Mouse (Mus musculus) gastrocnemius, adult 2 months (tissue): ENCODE measurements around the gene Parvg. TPM values are rescaled to one million over a fixed set of nuclear protein-coding genes. Genes with fewer than 3 reads are reported as not detected.

ENCODE experiments used
- DNase-seq: peaks from one replicate; pipeline ENCODE4 v3.0.0; 2022
- H3K27ac ChIP-seq: fragments of 200-600 bp; 2 replicates; pipeline ENCODE4 v1.8.1; 2022; ENCODE audit warnings: mild to moderate bottlenecking
- H3K4me3 ChIP-seq: fragments of 200-600 bp; 2 replicates; pipeline ENCODE4 v1.8.1; 2022; ENCODE audit warnings: mild to moderate bottlenecking, moderate library complexity
- CTCF ChIP-seq: fragments of 200-600 bp; IDR thresholded peaks from 2 replicates; pipeline ENCODE4 v1.8.1; 2022; ENCODE audit warnings: antibody characterized with exemption, mild to moderate bottlenecking, moderate library complexity
- intact Hi-C: fragments of 180-260 bp; cut with DNase I; formaldehyde crosslinking; loops from one replicate; pipeline ENCODE4 v1.15.1; 2025
- total RNA-seq, 2 experiments: library from RNA; stranded (reverse); gene quantifications; 2 replicates each; pipeline ENCODE4 v1.2.3; 2021

Gene Parvg
- total RNA-seq, 2 experiments from 2014 or later = 0.53 to 0.54 TPM

DNA sequence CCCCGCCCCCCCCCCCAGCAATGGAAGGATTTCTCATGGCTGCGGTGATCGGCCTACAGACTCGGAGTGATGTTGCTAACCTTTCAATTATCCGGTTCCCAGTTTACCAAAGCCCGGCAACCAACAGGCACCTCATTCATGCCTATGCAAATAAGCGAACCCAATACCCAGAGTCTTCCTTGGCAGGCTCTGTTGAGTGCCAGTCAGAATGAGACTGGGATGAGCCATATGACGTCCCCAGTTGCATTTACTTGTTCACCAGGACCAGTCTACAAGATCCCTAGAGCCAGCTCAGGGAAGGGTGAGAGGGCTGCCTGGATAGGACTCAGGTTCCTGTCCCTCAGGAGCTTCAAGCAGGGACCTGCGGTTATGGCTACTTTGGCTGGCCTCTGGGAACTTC, 29.4 kb upstream of the Parvg start:
- DNase-seq = no peak
- intact Hi-C loops = no loop called here
- Histone ChIP-seq H3K4me3 (no peak overlapping the region), H3K27ac (no peak overlapping the region)
- no peak for TF ChIP-seq CTCF

DNA sequence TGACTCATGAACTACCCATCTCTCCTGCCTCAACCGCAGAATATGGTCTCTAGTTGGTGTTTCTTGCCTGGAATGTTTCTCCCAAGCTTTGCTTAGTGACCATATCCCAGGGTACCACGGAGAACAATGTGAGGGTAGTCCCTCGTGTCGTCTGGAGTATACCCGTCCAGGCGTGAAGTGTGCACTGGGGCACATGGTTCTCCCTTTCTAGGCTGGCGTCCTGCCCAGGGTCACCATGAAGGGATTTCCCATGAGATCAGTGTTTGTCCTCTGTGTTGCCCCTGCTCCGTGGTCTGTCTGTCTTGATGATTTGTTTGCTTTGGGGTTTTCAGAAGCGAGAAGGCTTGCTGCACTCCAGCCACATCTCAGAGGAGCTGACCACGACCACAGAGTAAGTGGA, 28.6 kb upstream of the Parvg start:
- Histone ChIP-seq H3K27ac (no peak overlapping the region), H3K4me3 (no peak overlapping the region)
- TF ChIP-seq CTCF = no peak
- intact Hi-C loops = no loop called here
- DNase-seq = no peak

DNA sequence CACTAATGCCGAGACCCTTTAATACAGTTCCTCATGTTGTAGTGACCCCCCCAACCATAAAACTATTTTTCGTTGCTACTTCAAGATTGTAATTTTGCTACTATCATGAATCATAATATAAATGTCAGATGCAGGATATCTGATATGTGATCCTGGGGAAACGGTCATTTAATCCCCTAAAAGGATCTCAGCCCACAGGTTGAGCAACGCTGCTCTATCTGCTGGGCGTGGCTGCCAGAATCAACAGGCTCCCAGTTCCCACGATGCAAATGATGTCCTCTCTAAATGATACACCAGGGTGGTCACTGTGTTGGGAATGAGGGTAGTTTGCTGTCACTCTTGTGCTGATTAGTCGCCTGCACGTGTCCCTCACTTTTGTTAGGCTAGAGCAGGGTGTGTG, 26.4 kb upstream of the Parvg start:
- Histone ChIP-seq H3K4me3 (no peak overlapping the region), H3K27ac (no peak overlapping the region)
- intact Hi-C loops = no loop called here
- DNase-seq = no peak
- no peak for TF ChIP-seq CTCF

DNA sequence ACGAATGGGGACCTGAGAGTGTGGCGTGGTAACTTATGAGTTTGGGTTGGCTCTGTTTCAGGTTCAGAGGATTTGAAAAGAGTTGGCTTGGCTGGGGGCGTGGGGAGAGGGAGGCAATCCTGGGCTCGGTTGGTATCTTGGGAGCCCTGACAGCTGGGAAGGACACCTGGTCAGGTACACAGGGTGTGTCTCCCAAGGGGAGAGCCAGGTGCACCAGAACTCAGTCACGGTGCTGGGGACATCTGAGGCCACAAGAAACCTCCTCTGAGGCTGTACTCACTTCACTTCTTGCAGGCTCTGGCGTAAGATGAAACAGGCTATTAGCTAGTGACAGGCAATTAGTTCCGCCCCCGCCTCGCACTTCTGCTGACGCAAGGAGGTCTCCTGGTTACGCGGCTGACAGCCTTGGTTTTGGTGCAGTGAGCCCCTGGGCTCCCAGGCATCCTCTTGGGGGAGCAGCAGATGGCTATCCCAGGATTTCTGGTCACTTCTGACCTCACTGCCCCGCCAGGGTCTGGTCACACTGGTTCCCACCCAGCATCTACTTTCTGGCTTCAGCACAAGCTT, 24.9 kb upstream of the Parvg start:
- Histone ChIP-seq H3K4me3 (no peak overlapping the region), H3K27ac (no peak overlapping the region)
- no peak for TF ChIP-seq CTCF
- DNase-seq = no peak
- intact Hi-C loops = no loop called here

DNA sequence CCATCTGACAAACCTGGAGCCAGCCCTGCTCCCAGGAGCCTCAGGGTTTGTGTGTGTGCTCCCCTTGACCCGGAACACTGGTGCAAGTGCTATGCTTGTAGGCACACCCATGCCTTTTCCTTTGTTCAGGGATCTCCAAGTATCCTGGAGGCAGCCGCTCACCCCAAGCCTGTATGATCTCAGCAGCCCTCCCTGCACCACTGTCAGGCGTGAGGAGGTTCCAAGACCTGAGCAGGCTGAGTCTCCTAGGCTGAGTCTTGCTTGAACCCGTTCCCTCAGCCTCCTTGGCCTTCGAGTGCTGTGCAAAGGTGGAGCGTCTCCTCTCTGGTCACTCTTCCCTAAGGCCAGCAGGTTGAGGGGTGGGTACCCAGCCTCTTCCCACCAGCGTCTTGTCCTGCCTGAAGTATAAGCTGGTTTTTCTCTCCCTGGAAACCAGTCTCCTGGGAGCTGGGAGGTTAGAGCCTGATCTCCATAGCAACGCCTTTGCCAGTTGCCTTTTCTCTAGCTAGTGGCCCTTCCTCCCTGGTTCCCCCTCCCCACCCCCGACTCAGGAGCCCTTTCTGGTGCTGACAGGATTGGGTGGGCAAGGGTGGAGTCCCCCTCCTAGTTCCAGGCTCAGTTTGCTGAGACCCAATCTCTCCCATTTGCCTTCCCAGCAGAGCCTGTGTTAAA, 24.0 kb upstream of the Parvg start:
- Histone ChIP-seq H3K27ac (no peak overlapping the region), H3K4me3 (no peak overlapping the region)
- intact Hi-C loops = no loop called here
- no peak for TF ChIP-seq CTCF
- no peak for DNase-seq

DNA sequence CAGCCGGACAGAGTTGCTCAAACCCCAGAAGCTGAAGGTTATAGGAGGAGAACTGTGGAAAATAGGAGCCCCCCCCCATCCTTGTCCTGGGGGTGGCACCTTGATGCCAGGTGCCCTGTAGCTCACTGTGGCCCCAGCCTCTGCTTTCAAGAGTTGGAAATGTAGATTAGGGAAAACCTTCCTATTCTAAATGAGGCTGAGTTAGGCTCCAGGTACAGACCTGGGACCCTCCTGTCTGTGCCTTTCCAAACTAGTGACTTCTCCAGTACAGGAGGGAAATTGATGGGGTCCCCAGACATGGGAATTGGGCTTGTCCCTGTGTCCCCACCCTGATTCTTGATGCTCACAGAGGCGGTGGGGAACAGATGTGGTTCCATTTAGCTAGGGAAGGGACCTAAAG, 23.2 kb upstream of the Parvg start:
- H3K27ac ChIP-seq = no peak overlapping the region
- intact Hi-C loops = no loop called here
- H3K4me3 ChIP-seq = no peak overlapping the region
- no peak for DNase-seq
- TF ChIP-seq CTCF = no peak

DNA sequence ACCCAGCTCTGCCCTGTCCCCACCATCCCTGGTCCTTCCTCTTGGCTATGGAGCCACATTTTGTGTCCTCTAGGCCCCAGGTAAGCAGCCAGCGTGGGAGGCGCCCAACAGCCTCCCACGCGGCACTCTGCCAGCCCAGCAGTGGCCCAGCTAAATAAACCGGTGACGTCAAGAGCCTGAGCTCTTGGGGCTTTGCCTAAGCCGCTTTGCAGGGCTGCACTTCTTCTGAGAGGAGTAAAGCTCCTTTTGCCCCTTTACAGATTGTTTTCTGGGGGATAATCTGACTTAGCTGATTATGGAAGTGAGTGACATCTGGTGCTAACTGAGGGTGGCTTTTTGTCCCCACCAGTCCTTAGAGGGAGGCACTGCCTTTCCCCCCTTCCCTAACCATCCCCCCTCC, 22.8 kb upstream of the Parvg start:
- Histone ChIP-seq H3K27ac (no peak overlapping the region), H3K4me3 (no peak overlapping the region)
- peak; percentile 79 for DNase-seq
- intact Hi-C loops = no loop called here
- no peak for TF ChIP-seq CTCF

DNA sequence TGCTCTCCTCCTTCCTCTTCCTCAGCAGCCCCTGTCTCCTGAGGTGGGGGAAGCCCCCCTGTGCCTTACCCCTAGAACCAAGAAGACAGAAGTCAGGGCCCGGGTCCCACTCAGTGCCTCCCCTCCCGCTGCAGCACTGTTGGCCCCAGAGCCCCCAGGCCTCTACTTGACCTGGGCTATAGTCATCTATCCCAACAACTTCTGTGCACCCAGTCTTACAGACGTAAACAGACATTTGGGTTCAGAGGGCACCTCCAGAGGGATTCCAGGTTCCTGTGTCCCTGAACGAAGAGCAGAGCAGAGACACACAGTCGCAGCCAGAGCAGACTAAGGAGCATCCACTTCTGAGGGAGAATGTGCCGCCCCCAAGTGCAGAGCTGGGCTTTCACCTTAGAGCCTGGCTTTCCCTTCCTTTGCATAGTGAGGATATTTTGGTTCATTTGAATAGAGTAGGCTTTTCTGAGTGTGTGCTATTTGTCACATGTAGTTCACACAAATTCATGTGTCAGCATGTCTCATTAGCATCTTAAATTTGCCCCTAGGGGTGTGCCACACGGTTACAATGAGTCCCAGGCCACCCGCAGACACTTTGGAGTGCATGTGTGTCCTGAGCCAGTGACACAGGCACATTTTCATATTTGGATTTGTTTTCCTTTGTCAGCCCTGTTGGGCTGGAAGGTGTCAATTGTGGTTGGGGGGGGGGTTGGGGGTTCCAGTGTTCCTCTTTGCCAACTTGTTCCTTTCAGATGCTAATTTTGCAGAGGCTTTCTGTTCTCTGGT, 22.0 kb upstream of the Parvg start:
- Histone ChIP-seq H3K27ac (no peak overlapping the region), H3K4me3 (no peak overlapping the region)
- intact Hi-C loops = no loop called here
- DNase-seq = no peak
- no peak for TF ChIP-seq CTCF

DNA sequence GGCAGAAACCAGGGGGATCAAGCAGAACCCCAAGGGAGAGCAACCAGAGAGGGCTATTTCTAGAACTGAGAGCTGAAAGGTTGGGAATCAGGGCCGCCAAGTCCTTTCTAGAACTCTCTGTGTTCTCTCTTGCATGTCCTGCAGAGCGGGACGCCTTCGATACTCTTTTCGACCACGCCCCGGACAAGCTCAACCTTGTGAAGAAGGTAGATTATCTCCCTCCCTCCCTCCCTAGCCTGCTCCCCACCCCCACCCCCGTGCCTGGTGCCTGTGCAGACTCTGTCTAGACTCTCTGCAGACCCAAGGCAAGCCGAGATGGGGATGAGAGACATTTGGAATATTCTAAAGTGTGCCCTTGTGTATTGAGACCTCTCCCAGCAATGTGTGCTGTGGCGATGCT, 20.6 kb upstream of the Parvg start:
- Histone ChIP-seq H3K4me3 (no peak overlapping the region), H3K27ac (no peak overlapping the region)
- no peak for DNase-seq
- TF ChIP-seq CTCF = no peak
- intact Hi-C loops = no loop called here

DNA sequence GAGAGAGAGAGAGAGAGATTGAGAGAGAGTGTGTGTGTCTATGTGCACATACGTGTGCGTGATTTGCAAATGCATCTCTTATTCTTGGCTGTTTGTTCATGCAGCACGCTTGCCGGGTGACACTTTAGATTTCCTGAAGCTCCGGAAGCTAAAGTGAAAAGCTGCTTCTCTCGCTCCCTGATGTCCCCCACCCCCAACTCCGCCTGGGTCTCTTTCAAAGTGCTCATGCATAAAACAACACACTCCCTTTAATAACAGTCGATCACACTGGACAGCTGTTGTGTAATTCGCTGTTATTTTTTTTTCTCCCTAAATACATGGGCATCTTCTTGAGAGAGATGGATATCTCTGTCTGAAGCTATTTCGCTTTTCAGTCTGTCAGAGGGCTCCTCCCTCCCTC, 18.5 kb upstream of the Parvg start:
- intact Hi-C loops = no loop called here
- Histone ChIP-seq H3K27ac (no peak overlapping the region), H3K4me3 (no peak overlapping the region)
- no peak for TF ChIP-seq CTCF
- no peak for DNase-seq

DNA sequence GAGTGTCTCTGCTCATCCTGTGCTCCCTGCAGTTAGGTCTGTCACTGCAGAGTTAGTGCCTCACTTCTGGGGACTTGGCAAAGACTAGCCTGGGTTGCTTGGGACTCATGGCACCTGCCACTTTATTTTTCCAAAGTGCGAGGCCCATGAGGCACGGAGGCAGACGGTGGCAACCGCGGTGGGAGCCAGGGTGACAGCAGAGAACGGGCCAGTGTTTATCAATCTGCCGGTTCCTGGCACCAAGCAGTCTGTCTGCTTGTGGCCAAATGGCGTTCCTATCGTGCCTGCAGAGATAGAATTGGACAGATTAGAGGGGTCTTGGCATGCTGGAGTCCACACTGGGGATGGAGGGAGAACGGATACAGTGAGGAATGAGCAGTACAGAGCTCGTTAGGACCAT, 13.6 kb upstream of the Parvg start:
- intact Hi-C loops = no loop called here
- no peak for DNase-seq
- H3K4me3 ChIP-seq = no peak overlapping the region
- TF ChIP-seq CTCF = no peak
- H3K27ac ChIP-seq = no peak overlapping the region

DNA sequence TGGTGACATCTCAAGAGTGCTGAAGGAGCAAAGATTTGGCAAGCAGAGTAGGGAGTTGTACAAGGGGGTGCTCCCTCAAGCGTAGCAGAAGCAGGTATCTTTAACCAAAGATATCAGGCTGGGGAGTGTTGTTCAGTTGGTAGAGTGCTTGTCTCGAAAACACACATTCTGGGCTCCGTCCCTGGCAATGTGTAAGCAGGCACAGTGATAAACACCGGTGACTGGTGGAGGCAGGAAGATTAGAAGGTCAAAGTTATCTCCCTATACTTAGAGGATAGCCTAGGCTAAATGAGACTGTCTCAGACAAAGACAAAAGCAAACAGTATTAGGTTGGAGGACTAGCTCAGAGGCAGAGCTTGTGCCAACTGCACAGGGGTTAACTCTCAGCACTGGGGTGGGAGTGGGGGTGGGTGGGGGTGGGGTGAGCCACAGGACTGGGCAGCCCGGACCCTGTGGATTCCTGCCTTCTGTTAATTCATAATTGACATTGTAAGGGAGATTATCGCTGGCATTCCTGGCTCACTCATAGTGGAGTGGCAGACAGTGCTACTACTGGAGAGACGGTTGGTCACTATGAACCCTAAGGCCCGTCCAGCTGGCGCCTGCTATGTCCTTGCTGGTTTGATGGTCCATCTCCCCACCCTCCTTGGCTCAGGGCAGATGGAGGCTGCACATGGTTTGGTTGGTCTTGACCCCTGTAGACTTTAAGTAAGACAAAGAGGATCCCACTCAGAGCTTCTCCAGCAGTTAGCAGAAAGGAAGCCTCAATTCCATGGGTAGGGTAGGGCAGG, 12.3 kb upstream of the Parvg start:
- intact Hi-C loops = no loop called here
- no peak for TF ChIP-seq CTCF
- Histone ChIP-seq H3K27ac (no peak overlapping the region), H3K4me3 (no peak overlapping the region)
- no peak for DNase-seq

DNA sequence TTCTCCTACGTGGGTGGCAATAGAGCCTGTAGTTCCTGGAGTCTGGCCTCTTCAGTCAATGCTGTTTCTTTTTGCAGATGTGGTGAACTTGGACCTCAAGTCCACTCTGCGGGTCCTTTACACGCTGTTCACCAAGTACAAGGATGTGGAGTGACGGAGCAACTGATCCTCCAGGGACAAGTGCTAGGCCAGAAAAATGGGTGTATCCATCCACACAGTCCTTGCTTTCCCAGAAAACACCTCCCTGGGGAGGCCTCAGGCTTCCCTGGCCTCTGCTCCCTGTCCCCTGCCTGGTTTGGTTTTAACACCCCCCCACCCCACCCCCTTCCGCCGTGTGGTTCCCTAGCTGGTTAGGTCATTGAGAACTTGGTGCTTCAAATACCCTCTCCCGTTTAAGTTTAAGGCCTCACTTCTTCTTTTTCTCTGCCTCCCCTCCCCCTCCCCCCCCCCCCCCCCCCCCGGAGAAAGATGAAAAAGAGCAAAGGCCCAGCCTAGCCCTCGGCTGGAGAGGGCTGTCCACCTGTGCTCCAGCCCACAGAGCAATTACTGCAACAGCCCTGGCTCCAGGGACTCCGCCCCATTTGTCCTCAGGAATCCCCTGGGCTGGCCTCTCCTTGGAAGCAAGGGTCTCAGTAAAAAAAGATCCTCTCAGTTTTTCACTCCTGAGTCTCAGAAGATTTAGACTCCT, 10.8 kb upstream of the Parvg start:
- no peak for TF ChIP-seq CTCF
- H3K4me3 ChIP-seq = no peak overlapping the region
- intact Hi-C loops = no loop called here
- peak; percentile 56 for DNase-seq
- H3K27ac ChIP-seq = peak overlapping the region; percentile 24; the same call in 1 of the 2 replicates
